Mouse (Mus musculus): ENCODE measurements around the gene Efcab9.

Efcab9 gene

GRCm38 (mm10) chr11:32546483-32546882 is 14.6 kb upstream of the Efcab9 start:
- peaks cover 39% of the 10 kb centered on the region for H3K4me1 ChIP-seq (replicated peaks; ENCODE audit: low read depth, low read length)
- no peak overlapping the region for H3K4me3 ChIP-seq (replicated peaks; ENCODE audit: low read length)
- H3K36me3 ChIP-seq (ENCODE audit: insufficient read depth, low read length) = peaks cover 45% of the 10 kb centered on the region
- TF ChIP-seq NANOG (IDR thresholded peaks at IDR 0.05; ENCODE audit: borderline replicate concordance, low read length) (no peak), CTCF (conservative IDR thresholded peaks at IDR 0.05; ENCODE audit: low read length) (no peak), POU5F1 (IDR thresholded peaks at IDR 0.05; ENCODE audit: borderline replicate concordance, low read length) (no peak)
- H3K27me3 ChIP-seq (ENCODE audit: insufficient read depth, low read length) = no peaks in the 10 kb centered on the region
- no peaks in the 10 kb centered on the region for H3K9me3 ChIP-seq (ENCODE audit: low read length)

DNA sequence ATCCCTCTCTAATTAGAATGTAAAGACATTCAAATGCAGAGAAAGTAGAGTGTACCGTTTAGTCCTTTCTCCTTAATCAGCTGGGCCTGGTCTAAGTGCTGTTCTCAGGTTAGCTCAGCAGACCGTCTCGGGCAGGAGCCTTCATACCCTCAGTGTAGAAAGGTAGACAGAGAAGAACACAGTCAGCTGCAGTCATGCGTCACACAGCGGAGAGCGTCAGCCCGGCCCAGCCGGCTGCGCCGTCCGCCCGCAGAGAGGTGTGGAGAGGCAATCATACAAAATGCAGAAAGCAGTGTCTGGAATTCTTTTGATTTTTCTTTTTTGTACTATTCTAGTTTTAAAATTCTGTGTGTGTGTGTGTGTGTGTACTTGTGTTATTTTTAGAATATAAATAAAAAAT is 13.7 kb upstream of the Efcab9 start:
- H3K27me3 ChIP-seq (ENCODE audit: insufficient read depth, low read length) = no peaks in the 10 kb centered on the region
- TF ChIP-seq NANOG (IDR thresholded peaks at IDR 0.05; ENCODE audit: borderline replicate concordance, low read length) = no peak
- no peak for TF ChIP-seq CTCF (conservative IDR thresholded peaks at IDR 0.05; ENCODE audit: low read length)
- no peaks in the 10 kb centered on the region for H3K9me3 ChIP-seq (ENCODE audit: low read length)

GRCm38 (mm10) chr11:32544497-32544896 is 12.6 kb upstream of the Efcab9 start:
- peaks cover 48% of the 10 kb centered on the region for H3K36me3 ChIP-seq (ENCODE audit: insufficient read depth, low read length)
- TF ChIP-seq NANOG (IDR thresholded peaks at IDR 0.05; ENCODE audit: borderline replicate concordance, low read length) = no peak
- H3K27me3 ChIP-seq (ENCODE audit: insufficient read depth, low read length) = no peaks in the 10 kb centered on the region
- peaks cover 34% of the 10 kb centered on the region for H3K4me1 ChIP-seq (replicated peaks; ENCODE audit: low read depth, low read length)
- no peaks in the 10 kb centered on the region for H3K9me3 ChIP-seq (ENCODE audit: low read length)
- H3K4me3 ChIP-seq (replicated peaks; ENCODE audit: low read length) = no peak overlapping the region

More for the DNA sequence above, 13.7 kb upstream of the Efcab9 start:
- Histone ChIP-seq H3K4me3 (replicated peaks; ENCODE audit: low read length) (no peak overlapping the region), H3K36me3 (ENCODE audit: insufficient read depth, low read length) (peaks cover 48% of the 10 kb centered on the region), H3K4me1 (replicated peaks; ENCODE audit: low read depth, low read length) (peaks cover 35% of the 10 kb centered on the region)

DNA sequence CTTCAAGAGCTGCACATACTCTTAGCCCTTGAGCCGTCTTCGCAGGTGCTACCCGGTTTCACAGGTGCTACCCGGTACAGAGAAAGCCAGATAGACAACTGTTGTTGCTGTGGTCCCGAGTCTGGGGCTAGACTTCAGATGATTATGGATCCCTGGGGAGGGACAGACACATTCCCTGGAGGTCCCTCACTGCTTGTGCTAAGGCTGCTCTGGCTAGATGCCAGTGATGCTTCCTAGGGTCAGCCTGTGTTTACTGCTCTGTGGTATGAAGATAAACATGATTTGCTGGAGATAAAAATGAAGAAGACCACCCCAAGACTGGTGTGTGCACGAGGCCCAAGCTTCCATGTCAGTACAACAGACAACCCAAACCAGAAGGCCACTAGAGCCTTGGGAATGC is 12.2 kb upstream of the Efcab9 start:
- Histone ChIP-seq H3K27me3 (ENCODE audit: insufficient read depth, low read length) (no peaks in the 10 kb centered on the region), H3K4me1 (replicated peaks; ENCODE audit: low read depth, low read length) (peaks cover 38% of the 10 kb centered on the region), H3K9me3 (ENCODE audit: low read length) (no peaks in the 10 kb centered on the region), H3K36me3 (ENCODE audit: insufficient read depth, low read length) (peaks cover 43% of the 10 kb centered on the region), H3K4me3 (replicated peaks; ENCODE audit: low read length) (no peak overlapping the region)
- no peak for TF ChIP-seq CTCF (conservative IDR thresholded peaks at IDR 0.05; ENCODE audit: low read length)
- no peak for TF ChIP-seq POU5F1 (IDR thresholded peaks at IDR 0.05; ENCODE audit: borderline replicate concordance, low read length)
- no peak for TF ChIP-seq NANOG (IDR thresholded peaks at IDR 0.05; ENCODE audit: borderline replicate concordance, low read length)

- H3K9me3 ChIP-seq (ENCODE audit: low read length) = no peaks in the 10 kb centered on the region
- no peak overlapping the region for H3K4me3 ChIP-seq (replicated peaks; ENCODE audit: low read length)
- no peak for TF ChIP-seq CTCF (conservative IDR thresholded peaks at IDR 0.05; ENCODE audit: low read length)
- no peak for TF ChIP-seq NANOG (IDR thresholded peaks at IDR 0.05; ENCODE audit: borderline replicate concordance, low read length)
- TF ChIP-seq POU5F1 (IDR thresholded peaks at IDR 0.05; ENCODE audit: borderline replicate concordance, low read length) = no peak
- H3K36me3 ChIP-seq (ENCODE audit: insufficient read depth, low read length) = peaks cover 37% of the 10 kb centered on the region
- no peaks in the 10 kb centered on the region for H3K27me3 ChIP-seq (ENCODE audit: insufficient read depth, low read length)
- H3K4me1 ChIP-seq (replicated peaks; ENCODE audit: low read depth, low read length) = peaks cover 45% of the 10 kb centered on the region
These were observed 11.0 kb upstream of the Efcab9 start for GRCm38 (mm10) chr11:32542687-32543411.

DNA sequence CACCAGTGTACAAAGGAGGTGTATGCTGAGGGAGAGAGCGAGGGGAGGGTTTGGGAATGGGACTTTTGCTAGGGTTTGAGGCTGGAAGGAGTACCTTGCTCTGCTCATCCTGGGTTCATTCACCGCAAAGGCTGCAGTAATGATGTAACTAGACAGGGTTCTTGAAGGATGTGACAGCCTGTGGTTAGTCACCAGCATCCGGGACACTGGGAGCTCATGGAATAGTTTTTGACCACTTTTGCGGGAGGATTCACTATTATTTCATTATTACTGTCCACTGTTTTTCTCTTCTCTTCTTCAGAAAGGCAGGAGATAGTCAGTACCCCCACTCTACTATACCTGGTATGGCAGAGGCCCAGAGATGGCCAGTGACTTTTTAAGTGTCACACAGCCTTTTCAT is 10.3 kb upstream of the Efcab9 start:
- H3K36me3 ChIP-seq (ENCODE audit: insufficient read depth, low read length) = peaks cover 33% of the 10 kb centered on the region
- H3K9me3 ChIP-seq (ENCODE audit: low read length) = no peaks in the 10 kb centered on the region
- H3K27me3 ChIP-seq (ENCODE audit: insufficient read depth, low read length) = no peaks in the 10 kb centered on the region
- TF ChIP-seq POU5F1 (IDR thresholded peaks at IDR 0.05; ENCODE audit: borderline replicate concordance, low read length) (no peak), CTCF (conservative IDR thresholded peaks at IDR 0.05; ENCODE audit: low read length) (no peak), NANOG (IDR thresholded peaks at IDR 0.05; ENCODE audit: borderline replicate concordance, low read length) (no peak)
- peaks cover 47% of the 10 kb centered on the region for H3K4me1 ChIP-seq (replicated peaks; ENCODE audit: low read depth, low read length)
- no peak overlapping the region for H3K4me3 ChIP-seq (replicated peaks; ENCODE audit: low read length)

- no peak for TF ChIP-seq CTCF (conservative IDR thresholded peaks at IDR 0.05; ENCODE audit: low read length)
- no peak for TF ChIP-seq POU5F1 (IDR thresholded peaks at IDR 0.05; ENCODE audit: borderline replicate concordance, low read length)
- no peak for TF ChIP-seq NANOG (IDR thresholded peaks at IDR 0.05; ENCODE audit: borderline replicate concordance, low read length)
- H3K9me3 ChIP-seq (ENCODE audit: low read length) = no peaks in the 10 kb centered on the region
- H3K27me3 ChIP-seq (ENCODE audit: insufficient read depth, low read length) = no peaks in the 10 kb centered on the region
- H3K4me3 ChIP-seq (replicated peaks; ENCODE audit: low read length) = no peak overlapping the region
- peaks cover 64% of the 10 kb centered on the region for H3K4me1 ChIP-seq (replicated peaks; ENCODE audit: low read depth, low read length)
- H3K36me3 ChIP-seq (ENCODE audit: insufficient read depth, low read length) = peaks cover 21% of the 10 kb centered on the region
These were observed 8.6 kb upstream of the Efcab9 start for GRCm38 (mm10) chr11:32540463-32540862.

DNA sequence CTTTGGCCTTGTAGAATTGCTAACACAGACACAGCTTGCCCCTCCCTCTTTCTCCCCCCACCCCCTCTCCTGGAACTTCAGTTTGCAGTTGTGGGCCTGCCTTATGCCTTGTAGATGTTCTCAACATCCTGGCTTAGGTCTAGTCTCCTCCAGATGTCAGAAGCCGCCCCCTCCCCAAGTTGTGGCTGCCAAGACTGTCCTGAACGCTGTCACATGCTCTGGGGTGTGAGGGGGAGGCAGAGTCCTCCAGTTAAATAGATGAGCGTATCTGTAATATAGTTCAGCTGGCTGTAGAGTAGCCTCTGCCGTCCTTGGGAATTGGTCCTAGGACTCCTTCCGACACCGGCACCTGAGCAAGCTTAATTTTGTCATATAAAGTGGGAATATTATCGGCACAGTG is 7.8 kb upstream of the Efcab9 start:
- no peak for TF ChIP-seq NANOG (IDR thresholded peaks at IDR 0.05; ENCODE audit: borderline replicate concordance, low read length)
- TF ChIP-seq CTCF (conservative IDR thresholded peaks at IDR 0.05; ENCODE audit: low read length) = no peak
- TF ChIP-seq POU5F1 (IDR thresholded peaks at IDR 0.05; ENCODE audit: borderline replicate concordance, low read length) = no peak
- Histone ChIP-seq H3K4me3 (replicated peaks; ENCODE audit: low read length) (no peak overlapping the region), H3K36me3 (ENCODE audit: insufficient read depth, low read length) (peaks cover 21% of the 10 kb centered on the region), H3K9me3 (ENCODE audit: low read length) (no peaks in the 10 kb centered on the region), H3K27me3 (ENCODE audit: insufficient read depth, low read length) (peaks cover 2% of the 10 kb centered on the region; the same call in 1 of the 2 replicates), H3K4me1 (replicated peaks; ENCODE audit: low read depth, low read length) (peaks cover 71% of the 10 kb centered on the region)

- Histone ChIP-seq H3K4me3 (replicated peaks; ENCODE audit: low read length) (0 out of 2 replicates have a peak overlapping the region, but pooled peaks have one; percentile 17), H3K36me3 (ENCODE audit: insufficient read depth, low read length) (peaks cover 13% of the 10 kb centered on the region), H3K4me1 (replicated peaks; ENCODE audit: low read depth, low read length) (peaks cover 80% of the 10 kb centered on the region), H3K27me3 (ENCODE audit: insufficient read depth, low read length) (peaks cover 4% of the 10 kb centered on the region; the same call in 1 of the 2 replicates), H3K9me3 (ENCODE audit: low read length) (no peaks in the 10 kb centered on the region)
- TF ChIP-seq CTCF (conservative IDR thresholded peaks at IDR 0.05; ENCODE audit: low read length) (no peak), NANOG (IDR thresholded peaks at IDR 0.05; ENCODE audit: borderline replicate concordance, low read length) (no peak), POU5F1 (IDR thresholded peaks at IDR 0.05; ENCODE audit: borderline replicate concordance, low read length) (no peak)
These were observed 7.0 kb upstream of the Efcab9 start for GRCm38 (mm10) chr11:32538846-32539245.
